Comparison of ENCODE assay signal across 19 mouse cellular contexts in the genomic region with DNA sequence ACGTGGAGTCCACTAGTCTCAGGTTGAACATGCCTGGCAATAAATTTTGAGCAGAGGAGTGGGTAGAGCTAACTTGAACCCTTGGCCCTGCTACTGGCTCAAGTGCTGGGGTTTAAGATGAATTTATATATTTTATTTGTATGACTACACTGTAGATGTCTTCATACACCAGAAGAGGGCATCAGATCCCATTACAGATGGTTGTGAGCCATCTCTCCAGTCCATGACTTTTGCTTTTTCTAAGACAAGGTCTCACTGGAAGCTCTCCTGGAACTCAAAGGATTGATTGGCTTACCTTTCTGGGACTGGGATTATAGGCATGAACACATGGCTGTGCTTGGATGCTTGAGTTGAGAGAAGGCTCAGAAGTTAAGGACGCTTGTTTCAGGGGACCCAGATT. TPM values are rescaled to one million over a fixed set of nuclear protein-coding genes. Genes with fewer than 3 reads are reported as not detected.
A peak's percentile ranks its signal among the peaks of the same experiment; 100 is the strongest.
DNase-seq lines count a peak whose midpoint lies in the region; ATAC-seq and TF ChIP-seq lines count a peak whose summit lies in the region.
"Had no signal": no experiment of that assay in that cellular context is flagged by ENCODE, and none has a peak within 500 bp of the region (broad histone marks: within the 10 kb centered on the region; RNA-seq: fewer than 3 reads in every experiment).

No protein-coding gene starts in this region.

- no peaks in the 10 kb centered on the region for H3K9me3 ChIP-seq in ES-Bruce4 (replicated peaks; ENCODE audit: control insufficient read depth, insufficient read depth, low read length, poor library complexity, severe bottlenecking)
- H3K9me3 ChIP-seq in liver, postnatal 0 days (ENCODE audit: low read length), result no peaks in the 10 kb centered on the region
- H3K9me3 ChIP-seq: heart, embryonic 12.5 days; neural tube, embryonic 12.5 days had no signal

- no peaks in the 10 kb centered on the region for H3K27me3 ChIP-seq in ES-Bruce4 (ENCODE audit: control insufficient read depth, insufficient read depth, low read length, poor library complexity, severe bottlenecking)
- H3K27me3 ChIP-seq in liver, postnatal 0 days (ENCODE audit: insufficient read depth, low read length), result no peaks in the 10 kb centered on the region
- H3K27me3 ChIP-seq: heart, embryonic 12.5 days; neural tube, embryonic 12.5 days had no signal

- ATAC-seq in liver, postnatal 0 days, result no peak
- ATAC-seq in granulocyte monocyte progenitor cell, adult 5-6 weeks (replicated peaks; ENCODE audit: poor library complexity, severe bottlenecking), result no peak
- ATAC-seq: inflammation-experienced regulatory T-cells, adult 6 months; midbrain, embryonic 16.5 days had no signal

- no peak overlapping the region for H3K4me2 ChIP-seq in liver, postnatal 0 days (ENCODE audit: low read depth, low read length)
- H3K4me2 ChIP-seq: heart, embryonic 12.5 days; neural tube, embryonic 12.5 days had no signal

- no peak overlapping the region for H3K9ac ChIP-seq in ES-Bruce4 (ENCODE audit: low read depth, poor library complexity, severe bottlenecking)
- H3K9ac ChIP-seq in liver, postnatal 0 days (replicated peaks), result no peak overlapping the region; the same call in 1 of the 2 replicates
- H3K9ac ChIP-seq: heart, embryonic 12.5 days; neural tube, embryonic 12.5 days had no signal

- no peak for DNase-seq in left cerebral cortex, adult 2 months (ENCODE audit: extremely low spot score in 1 of 2, low spot score in 2 of 2)
- DNase-seq in left cerebral cortex, adult 9 months (ENCODE audit: low spot score in 2 of 2), result no peak
- DNase-seq in NIH3T3 (ENCODE audit: low read depth), result peak; percentile 51
- DNase-seq in liver, postnatal 0 days, result no peak
- DNase-seq in ovary, adult 18-20 months (ENCODE audit: low spot score), result no peak
- DNase-seq: cerebellum, postnatal 25 days; gastrocnemius, postnatal 25 days; kidney, postnatal 10 days; layer of hippocampus, adult 9-11 months; right cerebral cortex, postnatal 4 days had no signal

- H3K27ac ChIP-seq in left cerebral cortex, adult 2 months, result no peak overlapping the region
- H3K27ac ChIP-seq in ES-Bruce4 (ENCODE audit: insufficient read depth, low read length), result peak overlapping the region; percentile 67
- H3K27ac ChIP-seq in liver, postnatal 0 days (ENCODE audit: low read depth), result no peak overlapping the region
- H3K27ac ChIP-seq: neural tube, embryonic 12.5 days had no signal

- TF ChIP-seq EP300 in ES-Bruce4 (IDR thresholded peaks at IDR 0.05; ENCODE audit: insufficient read depth, low read depth, low read length), result no peak
- TF ChIP-seq EP300 in liver, postnatal 0 days (IDR thresholded peaks at IDR 0.05; ENCODE audit: low read depth), result no peak

- WGBS in liver, postnatal 0 days (ENCODE audit: insufficient replicate concordance), result 82% methylated on average over 2 of the region's 2 CpGs

- TF ChIP-seq CTCF in left cerebral cortex, adult 2 months (IDR thresholded peaks at IDR 0.05), result peak; percentile 40
- no peak for TF ChIP-seq CTCF in ES-Bruce4 (IDR thresholded peaks at IDR 0.05; ENCODE audit: low read depth, low read length)
- peak; percentile 47; the same call in 1 of the 2 replicates for TF ChIP-seq CTCF in liver, postnatal 0 days (IDR thresholded peaks at IDR 0.05; ENCODE audit: low read depth)

- H3K4me1 ChIP-seq in ES-Bruce4 (ENCODE audit: control insufficient read depth, insufficient read depth, low read length), result peaks cover 3% of the 10 kb centered on the region
- peaks cover 21% of the 10 kb centered on the region for H3K4me1 ChIP-seq in liver, postnatal 0 days (ENCODE audit: insufficient read depth)

- intact Hi-C loops in left cerebral cortex, adult 2 months (cut with DNase I), result no loop called here

- H3K36me3 ChIP-seq in ES-Bruce4 (ENCODE audit: control insufficient read depth, insufficient read depth, low read length, poor library complexity, severe bottlenecking), result peaks cover 65% of the 10 kb centered on the region
- H3K36me3 ChIP-seq in liver, postnatal 0 days (replicated peaks; ENCODE audit: insufficient read depth, low read length), result peaks cover 49% of the 10 kb centered on the region

- no peak overlapping the region for H3K4me3 ChIP-seq in left cerebral cortex, adult 2 months
- no peak overlapping the region for H3K4me3 ChIP-seq in ES-Bruce4 (ENCODE audit: low read depth, low read length)
- no peak overlapping the region for H3K4me3 ChIP-seq in liver, postnatal 0 days (ENCODE audit: low read depth, low read length)
- H3K4me3 ChIP-seq: erythroblast, embryonic 14.5 days; heart, embryonic 12.5 days; neural tube, embryonic 12.5 days had no signal

- TF ChIP-seq POLR2A in ES-Bruce4 (IDR thresholded peaks at IDR 0.05; ENCODE audit: insufficient read depth, low read length), result no peak

RNA-seq across cellular contexts. Expression of gene Rpl37, which starts 3.3 kb away (rescaled TPM):
- 100 to 1,000 TPM; 252 to 283 TPM for total RNA-seq in left cerebral cortex, adult 2 months (2021)
- polyA plus RNA-seq in ES-Bruce4 (2011; ENCODE audit: insufficient read depth, insufficient read length, low read depth, missing spikeins), result 685 and 750 TPM in 2 replicates
- 412 and 430 TPM in 2 replicates for polyA plus RNA-seq in liver, postnatal 0 days (2015; fragmentation: Nextera tagmentation; extraction: Ambion mirVana)
- total RNA-seq in granulocyte monocyte progenitor cell, adult 5-6 weeks (2014; fragmentation: Nextera tagmentation), result 2,587 and 2,602 TPM in 2 replicates
- total RNA-seq in granulocyte monocyte progenitor cell, adult 5-6 weeks (2017), result 1,276 and 1,288 TPM in 2 replicates

RNA-seq across cellular contexts. Expression of gene Card6, which starts 11.4 kb away (rescaled TPM):
- 1 to 10 TPM; 2.2 to 2.7 TPM for total RNA-seq in left cerebral cortex, adult 2 months (2021)
- polyA plus RNA-seq in ES-Bruce4 (2011; ENCODE audit: insufficient read depth, insufficient read length, low read depth, missing spikeins), result 0.67 and 0.82 TPM in 2 replicates
- 2.1 and 2.7 TPM in 2 replicates for polyA plus RNA-seq in liver, postnatal 0 days (2015; fragmentation: Nextera tagmentation; extraction: Ambion mirVana)
- total RNA-seq in granulocyte monocyte progenitor cell, adult 5-6 weeks (2014; fragmentation: Nextera tagmentation), result 0.06 and 1.9 TPM in 2 replicates
- total RNA-seq in granulocyte monocyte progenitor cell, adult 5-6 weeks (2017), result 0.05 and 0.22 TPM in 2 replicates

RNA-seq across cellular contexts. Expression of gene Prkaa1, which starts 24.0 kb away (rescaled TPM):
- 10 to 100 TPM; 20.1 to 21.7 TPM for total RNA-seq in left cerebral cortex, adult 2 months (2021)
- polyA plus RNA-seq in ES-Bruce4 (2011; ENCODE audit: insufficient read depth, insufficient read length, low read depth, missing spikeins), result 24.6 and 26.0 TPM in 2 replicates
- 6.8 and 7.2 TPM in 2 replicates for polyA plus RNA-seq in liver, postnatal 0 days (2015; fragmentation: Nextera tagmentation; extraction: Ambion mirVana)
- 19.1 and 19.2 TPM in 2 replicates for total RNA-seq in granulocyte monocyte progenitor cell, adult 5-6 weeks (2014; fragmentation: Nextera tagmentation)
- total RNA-seq in granulocyte monocyte progenitor cell, adult 5-6 weeks (2017), result 19.2 and 21.1 TPM in 2 replicates

RNA-seq across cellular contexts. Expression of gene C7, which starts 56.2 kb away (rescaled TPM):
- under 1 TPM; 0.65 to 0.81 TPM for total RNA-seq in left cerebral cortex, adult 2 months (2021)
- polyA plus RNA-seq in ES-Bruce4 (2011; ENCODE audit: insufficient read depth, insufficient read length, low read depth, missing spikeins), result 0.24 TPM in 1 of 2 replicates, not detected in the other
- polyA plus RNA-seq in liver, postnatal 0 days (2015; fragmentation: Nextera tagmentation; extraction: Ambion mirVana), result not detected in 2 replicates
- not detected in 2 replicates for total RNA-seq in granulocyte monocyte progenitor cell, adult 5-6 weeks (2014; fragmentation: Nextera tagmentation)
- not detected in 2 replicates for total RNA-seq in granulocyte monocyte progenitor cell, adult 5-6 weeks (2017)
- polyA plus RNA-seq: erythroblast, embryonic 14.5 days; inflammation-experienced regulatory T-cells, adult 6 months; liver, embryonic 16.5 days; thymus, postnatal 0 days had no signal

Comparison
In these comparisons a context has a peak if more than half of its experiments do, and no peak if none do; other contexts are left out.
1. RNA of gene Rpl37, which starts 3.3 kb away (total RNA-seq): 1,276 to 2,602 TPM in granulocyte monocyte progenitor cell, adult 5-6 weeks; 252 to 283 TPM in left cerebral cortex, adult 2 months; every median in the first group is over 4 times any median in the second.